Mouse (Mus musculus): ENCODE data around the gene Saysd1.

- TF ChIP-seq CHD2 (IDR thresholded peaks at IDR 0.05; ENCODE audit: low read depth, low read length) (no peak), HCFC1 (IDR thresholded peaks at IDR 0.05; ENCODE audit: borderline replicate concordance, insufficient read depth, low read length) (no peak), MAFK (IDR thresholded peaks at IDR 0.05; ENCODE audit: insufficient read depth, low read depth, low read length) (no peak)
These were observed 35.1 kb downstream of the Saysd1 start for GRCm38 (mm10) chr14:20103207-20103606.

Data from ES-E14 (cell line).